Mouse (Mus musculus) heart, embryonic 10.5 days (tissue): ENCODE results near the gene Rangap1. TPM values are rescaled to one million over a fixed set of nuclear protein-coding genes. Genes with fewer than 3 reads are reported as not detected.
A peak's percentile ranks its signal among the peaks of the same experiment; 100 is the strongest.

Experiments used
- DNase-seq: peaks from one replicate; pipeline ENCODE4 v3.0.0-alpha.2; 2017; ENCODE audit warnings: low spot score
- H3K27ac ChIP-seq: fragments of 300-500 bp; sonication (generic); 2 replicates; pipeline ENCODE4 v1.5.1; 2016; ENCODE audit warnings: mild to moderate bottlenecking
- H3K27me3 ChIP-seq: fragments of 300-500 bp; sonication (generic); 2 replicates; pipeline ENCODE4 v1.6.1; 2016; ENCODE audit warnings: mild to moderate bottlenecking; ENCODE audit not compliant: poor library complexity, insufficient read depth, severe bottlenecking
- H3K36me3 ChIP-seq: fragments of 300-500 bp; sonication (generic); 2 replicates; pipeline ENCODE4 v1.6.1; 2016; ENCODE audit warnings: mild to moderate bottlenecking, moderate library complexity
- H3K4me1 ChIP-seq: fragments of 300-500 bp; sonication (generic); 2 replicates; pipeline ENCODE4 v1.6.1; 2016; ENCODE audit warnings: mild to moderate bottlenecking
- H3K4me3 ChIP-seq: fragments of 300-500 bp; sonication (generic); 2 replicates; pipeline ENCODE4 v1.5.1; 2016; ENCODE audit warnings: mild to moderate bottlenecking, moderate library complexity
- H3K9me3 ChIP-seq: fragments of 300-500 bp; sonication (generic); 2 replicates; pipeline ENCODE4 v1.6.1; 2016; ENCODE audit warnings: mild to moderate bottlenecking, moderate library complexity
- WGBS: fragments of 180-500 bp; shearing (Covaris S2); methylation state at CpG from one replicate; pipeline ENCODE4 v1.1.7; 2016; 5-methylcytosine and 5-hydroxymethylcytosine counted together
- polyA plus RNA-seq: library from polyadenylated mRNA; unstranded; fragments of >200 nt; fragmentation: Nextera tagmentation; extraction: Ambion mirVana; gene quantifications from 2 replicates; pipeline ENCODE4 v1.2.1, GENCODE M21; 2016

Rangap1 gene
- polyA plus RNA-seq, 1 experiment from 2014 or later, result 141 TPM

DNA sequence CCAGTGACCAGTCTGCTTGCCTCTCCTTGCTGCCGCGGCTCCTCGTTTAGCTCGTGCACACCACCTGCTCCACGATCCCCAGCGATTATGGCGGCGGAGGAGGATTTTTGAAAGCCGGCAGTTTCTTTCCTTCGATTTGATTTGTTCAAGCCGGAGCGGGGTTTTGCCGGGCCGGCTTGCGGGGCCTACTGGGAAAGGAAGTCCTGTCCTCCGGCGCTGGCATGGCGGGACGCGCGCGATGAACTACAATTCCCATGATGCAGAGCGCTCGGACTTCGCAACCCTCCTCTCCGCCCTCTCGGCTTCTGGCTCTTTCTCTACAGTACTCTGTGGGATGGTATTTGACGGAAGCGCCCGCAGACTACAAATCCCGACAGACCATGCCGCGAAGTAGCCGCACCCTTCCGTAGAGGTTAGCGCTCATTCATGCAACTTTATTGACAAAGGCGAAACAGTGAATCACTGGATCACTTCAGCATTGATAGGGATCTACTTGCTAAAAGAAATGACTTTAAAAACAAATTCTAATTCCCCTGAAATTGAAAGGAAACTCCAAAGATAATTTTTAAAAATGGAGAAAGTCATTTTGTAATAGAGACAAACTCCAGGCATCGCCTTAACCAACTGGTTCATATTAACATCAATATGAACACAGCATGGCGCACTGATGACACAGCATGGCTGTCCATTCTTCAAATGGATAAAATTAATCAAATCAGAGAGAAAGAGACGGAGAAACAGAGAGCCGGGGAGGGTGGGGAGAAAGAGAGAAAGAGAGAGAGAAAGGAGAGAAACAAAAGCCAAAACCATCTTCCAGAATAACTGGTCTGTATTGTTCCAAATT lies 15.3 kb downstream of the Rangap1 start:
- 5% methylated on average over 41 of the region's 41 CpGs for WGBS
- peak overlapping the region; percentile 98 for H3K4me3 ChIP-seq

DNA sequence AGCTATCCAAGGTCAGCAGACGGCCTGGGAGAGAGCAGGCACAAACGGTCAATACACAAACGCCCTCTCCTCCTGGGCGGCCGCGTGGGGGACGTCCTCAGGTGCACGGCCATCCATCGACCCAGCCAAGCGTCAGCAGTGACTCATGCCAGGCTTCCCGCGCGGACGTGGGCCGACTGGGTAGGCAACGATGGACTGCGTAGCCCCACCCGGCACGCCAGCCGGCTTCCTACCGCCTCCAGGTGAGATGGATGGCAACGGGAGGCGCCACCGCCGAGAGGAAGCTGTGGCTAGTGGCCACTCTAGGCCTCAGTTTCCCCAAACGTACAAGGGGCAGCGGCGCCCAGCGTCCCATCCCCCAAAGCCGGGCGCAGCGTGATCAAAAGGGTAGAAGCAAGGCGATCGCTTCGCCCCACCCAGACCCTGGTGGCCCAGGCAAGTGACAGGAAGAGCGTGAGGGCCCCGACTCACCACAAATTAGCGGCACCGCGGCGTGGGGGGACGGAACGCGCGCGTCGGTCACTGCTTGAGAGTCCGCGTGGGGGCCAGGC lies 16.0 kb downstream of the Rangap1 start:
- peaks cover 18% of the 10 kb centered on the region for H3K4me1 ChIP-seq
- H3K36me3 ChIP-seq, result peaks cover 21% of the 10 kb centered on the region
- peak overlapping the region; percentile 93 for H3K27ac ChIP-seq
- no peak for DNase-seq
- H3K27me3 ChIP-seq, result no peaks in the 10 kb centered on the region
- no peaks in the 10 kb centered on the region for H3K9me3 ChIP-seq
- WGBS, result under 1% methylated on average over 49 of the region's 49 CpGs
- H3K4me3 ChIP-seq, result peak overlapping the region; percentile 98

More for the DNA sequence above, 15.3 kb downstream of the Rangap1 start:
- H3K27me3 ChIP-seq, result no peaks in the 10 kb centered on the region
- H3K36me3 ChIP-seq, result peaks cover 14% of the 10 kb centered on the region
- no peaks in the 10 kb centered on the region for H3K9me3 ChIP-seq
- H3K4me1 ChIP-seq, result peaks cover 18% of the 10 kb centered on the region
- peak; percentile 100 for DNase-seq
- H3K27ac ChIP-seq, result peak overlapping the region; percentile 93

DNA sequence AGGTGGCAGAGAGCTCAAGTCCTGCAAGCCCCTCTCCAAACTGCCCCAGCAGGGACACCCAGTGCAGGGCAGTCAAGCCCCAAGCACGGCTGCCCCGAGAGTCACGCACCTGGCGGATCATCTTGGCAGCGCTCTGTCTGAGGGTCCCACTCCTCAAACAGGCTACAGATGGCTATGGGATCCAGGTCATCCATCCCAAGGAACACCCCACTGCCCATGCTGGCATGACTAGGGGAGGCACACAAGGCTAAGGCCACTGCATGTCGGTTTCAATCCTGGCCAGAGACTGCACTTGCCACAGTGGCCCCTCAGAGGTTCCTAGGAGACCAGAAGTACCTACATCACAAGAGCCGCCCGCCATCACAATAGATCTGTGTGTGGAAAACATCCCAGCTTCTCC lies 19.4 kb downstream of the Rangap1 start:
- Histone ChIP-seq H3K9me3 (no peaks in the 10 kb centered on the region), H3K36me3 (peaks cover 54% of the 10 kb centered on the region), H3K4me3 (no peak overlapping the region), H3K4me1 (peaks cover 18% of the 10 kb centered on the region), H3K27ac (no peak overlapping the region), H3K27me3 (no peaks in the 10 kb centered on the region)
- no peak for DNase-seq
- WGBS, result 97% methylated on average over 8 of the region's 8 CpGs

DNA sequence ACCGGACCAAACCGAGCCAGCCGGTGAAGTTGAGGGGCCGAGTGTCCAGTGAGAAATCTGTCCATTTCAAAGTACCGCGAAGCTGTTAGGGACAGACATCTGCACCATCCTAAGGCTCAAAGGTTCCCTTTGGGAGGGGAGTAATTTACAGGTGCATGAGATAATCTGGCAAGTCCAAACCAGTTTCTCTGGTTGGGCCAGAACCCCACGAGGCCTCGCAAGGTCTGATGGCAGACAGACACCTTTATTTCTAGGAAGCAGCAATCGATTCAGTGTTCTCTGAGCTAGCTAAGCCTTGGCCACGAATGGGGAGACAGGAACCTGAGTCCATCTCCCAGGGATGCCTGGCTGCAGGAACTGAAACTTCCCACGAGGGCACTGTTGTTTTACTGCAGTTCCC lies 21.7 kb downstream of the Rangap1 start:
- Histone ChIP-seq H3K27me3 (no peaks in the 10 kb centered on the region), H3K4me1 (peaks cover 16% of the 10 kb centered on the region), H3K36me3 (peaks cover 77% of the 10 kb centered on the region), H3K4me3 (no peak overlapping the region), H3K27ac (no peak overlapping the region), H3K9me3 (no peaks in the 10 kb centered on the region)
- WGBS, result 92% methylated on average over 11 of the region's 11 CpGs
- no peak for DNase-seq

GRCm38 (mm10) chr15:81722361-81722760 lies 23.0 kb downstream of the Rangap1 start:
- Histone ChIP-seq H3K27me3 (no peaks in the 10 kb centered on the region), H3K4me1 (peaks cover 3% of the 10 kb centered on the region; the same call in 1 of the 2 replicates), H3K27ac (no peak overlapping the region), H3K9me3 (no peaks in the 10 kb centered on the region), H3K4me3 (no peak overlapping the region), H3K36me3 (peaks cover 90% of the 10 kb centered on the region)
- WGBS, result 98% methylated on average over 5 of the region's 5 CpGs
- no peak for DNase-seq

- Histone ChIP-seq H3K27me3 (no peaks in the 10 kb centered on the region), H3K27ac (no peak overlapping the region), H3K36me3 (peaks cover 94% of the 10 kb centered on the region), H3K4me3 (no peak overlapping the region), H3K9me3 (no peaks in the 10 kb centered on the region), H3K4me1 (no peaks in the 10 kb centered on the region)
- no peak for DNase-seq
- 85% methylated on average over 6 of the region's 6 CpGs for WGBS
These were observed 26.2 kb downstream of the Rangap1 start for GRCm38 (mm10) chr15:81719139-81719531.

GRCm38 (mm10) chr15:81718336-81719138 lies 26.8 kb downstream of the Rangap1 start:
- 92% methylated on average over 9 of the region's 9 CpGs for WGBS
- Histone ChIP-seq H3K27me3 (no peaks in the 10 kb centered on the region), H3K4me1 (no peaks in the 10 kb centered on the region), H3K27ac (no peak overlapping the region), H3K4me3 (no peak overlapping the region), H3K36me3 (peaks cover 94% of the 10 kb centered on the region), H3K9me3 (no peaks in the 10 kb centered on the region)
- no peak for DNase-seq

DNA sequence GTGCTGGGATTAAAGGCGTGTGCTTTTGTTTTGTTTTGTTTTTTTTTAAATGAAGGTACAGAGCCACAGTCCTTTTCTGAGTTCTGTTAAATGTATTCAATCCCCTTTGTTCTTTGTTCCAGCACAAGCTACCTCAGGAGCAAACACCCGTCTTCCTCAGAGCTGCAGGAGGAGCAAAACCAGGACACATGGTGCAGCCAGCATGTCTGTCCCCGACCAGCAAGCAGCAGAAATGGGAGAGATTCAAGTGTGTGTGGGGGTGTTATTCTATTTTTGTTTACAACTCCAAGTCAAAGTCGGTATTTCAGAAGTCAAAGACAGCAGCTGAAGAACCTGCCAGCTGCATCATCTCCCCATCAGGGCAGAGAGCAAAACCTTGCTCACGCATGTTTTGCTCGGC lies 31.6 kb downstream of the Rangap1 start:
- DNase-seq, result no peak
- Histone ChIP-seq H3K4me3 (no peak overlapping the region), H3K27me3 (no peaks in the 10 kb centered on the region), H3K27ac (no peak overlapping the region), H3K36me3 (peaks cover 93% of the 10 kb centered on the region), H3K9me3 (no peaks in the 10 kb centered on the region), H3K4me1 (no peaks in the 10 kb centered on the region)
- WGBS, result 87% methylated on average over 6 of the region's 6 CpGs

DNA sequence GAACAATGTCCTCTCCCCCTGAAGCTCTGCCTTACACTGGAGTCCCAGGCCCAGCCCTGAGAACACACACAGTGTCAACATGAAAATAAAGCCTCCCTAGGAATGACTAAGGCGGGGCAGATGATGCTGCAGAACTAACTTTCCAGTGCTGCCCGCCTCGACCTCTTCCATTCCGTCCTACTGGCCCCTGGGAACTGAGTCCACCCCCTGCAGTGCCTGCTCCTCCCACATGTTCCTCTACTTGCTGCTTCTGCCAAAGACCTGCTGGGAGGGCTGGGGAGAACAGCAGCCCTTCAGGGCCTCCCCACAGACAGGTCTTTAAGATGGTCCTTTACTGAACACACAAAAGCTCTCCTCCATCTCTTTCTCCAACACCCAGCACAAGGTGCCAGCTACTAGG lies 34.5 kb downstream of the Rangap1 start:
- Histone ChIP-seq H3K9me3 (no peaks in the 10 kb centered on the region), H3K27ac (no peak overlapping the region), H3K36me3 (peaks cover 90% of the 10 kb centered on the region), H3K4me1 (no peaks in the 10 kb centered on the region), H3K27me3 (no peaks in the 10 kb centered on the region), H3K4me3 (no peak overlapping the region)
- no peak for DNase-seq
- WGBS, result 88% methylated on average over 4 of the region's 4 CpGs

DNA sequence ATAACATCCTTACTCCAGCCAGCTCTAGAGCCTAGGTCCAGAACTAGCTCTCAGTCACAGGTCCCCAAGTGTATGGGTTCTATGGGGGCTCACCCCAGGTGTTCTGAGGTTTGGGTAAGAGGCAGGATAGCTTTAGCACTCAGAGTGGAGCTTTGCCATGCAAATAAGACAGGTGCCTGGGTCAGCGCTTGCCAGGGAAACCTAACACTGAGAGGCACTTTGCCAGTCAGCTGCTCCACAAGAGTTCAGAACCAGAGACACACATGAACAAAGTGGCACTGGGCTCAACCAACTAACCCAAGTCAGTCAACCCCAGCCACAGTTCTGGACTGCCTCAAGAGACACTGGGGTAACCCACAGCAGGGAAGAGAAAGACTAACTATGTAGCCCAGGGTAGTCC lies 35.6 kb downstream of the Rangap1 start:
- 92% methylated on average over 1 of the region's 1 CpGs for WGBS
- Histone ChIP-seq H3K9me3 (no peaks in the 10 kb centered on the region), H3K27me3 (no peaks in the 10 kb centered on the region), H3K4me3 (no peak overlapping the region), H3K36me3 (peaks cover 91% of the 10 kb centered on the region), H3K4me1 (no peaks in the 10 kb centered on the region), H3K27ac (no peak overlapping the region)
- DNase-seq, result no peak

- H3K9me3 ChIP-seq, result no peaks in the 10 kb centered on the region
- WGBS, result 93% methylated on average over 11 of the region's 11 CpGs
- no peak overlapping the region for H3K27ac ChIP-seq
- no peaks in the 10 kb centered on the region for H3K4me1 ChIP-seq
- no peaks in the 10 kb centered on the region for H3K27me3 ChIP-seq
- DNase-seq, result no peak
- H3K4me3 ChIP-seq, result no peak overlapping the region
- peaks cover 96% of the 10 kb centered on the region for H3K36me3 ChIP-seq
These were observed 36.3 kb downstream of the Rangap1 start for GRCm38 (mm10) chr15:81708991-81709390.

- Histone ChIP-seq H3K27me3 (no peaks in the 10 kb centered on the region; the same call in 1 of the 2 replicates), H3K9me3 (no peaks in the 10 kb centered on the region), H3K4me1 (no peaks in the 10 kb centered on the region), H3K36me3 (peaks cover 60% of the 10 kb centered on the region), H3K27ac (no peak overlapping the region), H3K4me3 (no peak overlapping the region)
- WGBS, result 89% methylated on average over 3 of the region's 3 CpGs
- no peak for DNase-seq
These were observed 42.2 kb downstream of the Rangap1 start for GRCm38 (mm10) chr15:81703094-81703489.
